Mouse (Mus musculus): ENCODE data around the gene Kmt2c. TPM values are rescaled to one million over a fixed set of nuclear protein-coding genes. Genes with fewer than 3 reads are reported as not detected.

Gene Kmt2c
- polyA plus RNA-seq (2012; rRNA removed) = 18.9 and 19.2 TPM in 2 replicates

GRCm38 (mm10) chr5:25498346-25498820 is at the start of gene Kmt2c:
Gene Kmt2c (minus strand): TSS chr5:25498783.
- Histone ChIP-seq H3K4me3 (ENCODE audit: extremely low read depth, insufficient read depth, insufficient read length) (peak within 1 kb of the TSS; percentile 100), H3K27me3 (ENCODE audit: control insufficient read depth, insufficient read depth, low read length) (no peaks in the 10 kb centered on the region), H3K27ac (ENCODE audit: insufficient read depth, low read length) (peak within 1 kb of the TSS; percentile 98), H3K36me3 (ENCODE audit: control insufficient read depth, insufficient read depth, low read length) (no peaks in the 10 kb centered on the region), H3K4me1 (ENCODE audit: control insufficient read depth, insufficient read depth, insufficient read length) (peaks cover 6% of the 10 kb centered on the region)
- TF ChIP-seq POLR2A (IDR thresholded peaks at IDR 0.05; ENCODE audit: low read depth, low read length) (peak; percentile 64), CTCF (IDR thresholded peaks at IDR 0.05; ENCODE audit: extremely low read depth, insufficient read depth, insufficient read length, insufficient replicate concordance) (no peak)
- DNase-seq (ENCODE audit: low read depth in 1 of 2, low spot score in 2 of 2) = peak; percentile 38 to 65
- under 1% methylated on average over 47 of the region's 54 CpGs for WGBS

- WGBS = 89% methylated on average over 2 of the region's 2 CpGs
- TF ChIP-seq POLR2A (IDR thresholded peaks at IDR 0.05; ENCODE audit: low read depth, low read length) (no peak), CTCF (IDR thresholded peaks at IDR 0.05; ENCODE audit: extremely low read depth, insufficient read depth, insufficient read length, insufficient replicate concordance) (no peak)
- DNase-seq (ENCODE audit: low read depth in 1 of 2, low spot score in 2 of 2) = no peak
- Histone ChIP-seq H3K36me3 (ENCODE audit: control insufficient read depth, insufficient read depth, low read length) (no peaks in the 10 kb centered on the region), H3K27me3 (ENCODE audit: control insufficient read depth, insufficient read depth, low read length) (no peaks in the 10 kb centered on the region), H3K27ac (ENCODE audit: insufficient read depth, low read length) (no peak overlapping the region), H3K4me1 (ENCODE audit: control insufficient read depth, insufficient read depth, insufficient read length) (no peaks in the 10 kb centered on the region), H3K4me3 (ENCODE audit: extremely low read depth, insufficient read depth, insufficient read length) (no peak overlapping the region)
These were observed 48.3 kb upstream of the Kmt2c start for GRCm38 (mm10) chr5:25546912-25547311.

GRCm38 (mm10) chr5:25544566-25544965 is 46.0 kb upstream of the Kmt2c start:
- H3K4me3 ChIP-seq (ENCODE audit: extremely low read depth, insufficient read depth, insufficient read length) = no peak overlapping the region

GRCm38 (mm10) chr5:25544061-25544460 is 45.5 kb upstream of the Kmt2c start:
- Histone ChIP-seq H3K4me1 (ENCODE audit: control insufficient read depth, insufficient read depth, insufficient read length) (no peaks in the 10 kb centered on the region), H3K27ac (ENCODE audit: insufficient read depth, low read length) (no peak overlapping the region), H3K4me3 (ENCODE audit: extremely low read depth, insufficient read depth, insufficient read length) (no peak overlapping the region), H3K36me3 (ENCODE audit: control insufficient read depth, insufficient read depth, low read length) (no peaks in the 10 kb centered on the region), H3K27me3 (ENCODE audit: control insufficient read depth, insufficient read depth, low read length) (no peaks in the 10 kb centered on the region)
- TF ChIP-seq CTCF (IDR thresholded peaks at IDR 0.05; ENCODE audit: extremely low read depth, insufficient read depth, insufficient read length, insufficient replicate concordance) = no peak
- no peak for TF ChIP-seq POLR2A (IDR thresholded peaks at IDR 0.05; ENCODE audit: low read depth, low read length)
- 95% methylated on average over 3 of the region's 3 CpGs for WGBS
- no peak for DNase-seq (ENCODE audit: low read depth in 1 of 2, low spot score in 2 of 2)

More at GRCm38 (mm10) chr5:25544566-25544965, 46.0 kb upstream of the Kmt2c start:
- no peaks in the 10 kb centered on the region for H3K36me3 ChIP-seq (ENCODE audit: control insufficient read depth, insufficient read depth, low read length)
- DNase-seq (ENCODE audit: low read depth in 1 of 2, low spot score in 2 of 2) = no peak
- no peak overlapping the region for H3K27ac ChIP-seq (ENCODE audit: insufficient read depth, low read length)
- H3K27me3 ChIP-seq (ENCODE audit: control insufficient read depth, insufficient read depth, low read length) = no peaks in the 10 kb centered on the region
- WGBS = 88% methylated on average over 5 of the region's 5 CpGs
- no peak for TF ChIP-seq POLR2A (IDR thresholded peaks at IDR 0.05; ENCODE audit: low read depth, low read length)
- TF ChIP-seq CTCF (IDR thresholded peaks at IDR 0.05; ENCODE audit: extremely low read depth, insufficient read depth, insufficient read length, insufficient replicate concordance) = no peak
- H3K4me1 ChIP-seq (ENCODE audit: control insufficient read depth, insufficient read depth, insufficient read length) = no peaks in the 10 kb centered on the region

- no peaks in the 10 kb centered on the region for H3K4me1 ChIP-seq (ENCODE audit: control insufficient read depth, insufficient read depth, insufficient read length)
- no peaks in the 10 kb centered on the region for H3K36me3 ChIP-seq (ENCODE audit: control insufficient read depth, insufficient read depth, low read length)
- no peak overlapping the region for H3K27ac ChIP-seq (ENCODE audit: insufficient read depth, low read length)
- DNase-seq (ENCODE audit: low read depth in 1 of 2, low spot score in 2 of 2) = no peak
- TF ChIP-seq CTCF (IDR thresholded peaks at IDR 0.05; ENCODE audit: extremely low read depth, insufficient read depth, insufficient read length, insufficient replicate concordance) (no peak), POLR2A (IDR thresholded peaks at IDR 0.05; ENCODE audit: low read depth, low read length) (no peak)
- WGBS = 81% methylated on average over 2 of the region's 2 CpGs
- H3K27me3 ChIP-seq (ENCODE audit: control insufficient read depth, insufficient read depth, low read length) = no peaks in the 10 kb centered on the region
- H3K4me3 ChIP-seq (ENCODE audit: extremely low read depth, insufficient read depth, insufficient read length) = no peak overlapping the region
These were observed 43.1 kb upstream of the Kmt2c start for GRCm38 (mm10) chr5:25541661-25542060.

- Histone ChIP-seq H3K27me3 (ENCODE audit: control insufficient read depth, insufficient read depth, low read length) (no peaks in the 10 kb centered on the region), H3K4me3 (ENCODE audit: extremely low read depth, insufficient read depth, insufficient read length) (no peak overlapping the region), H3K36me3 (ENCODE audit: control insufficient read depth, insufficient read depth, low read length) (no peaks in the 10 kb centered on the region), H3K27ac (ENCODE audit: insufficient read depth, low read length) (no peak overlapping the region), H3K4me1 (ENCODE audit: control insufficient read depth, insufficient read depth, insufficient read length) (no peaks in the 10 kb centered on the region)
- no peak for TF ChIP-seq POLR2A (IDR thresholded peaks at IDR 0.05; ENCODE audit: low read depth, low read length)
- no peak for TF ChIP-seq CTCF (IDR thresholded peaks at IDR 0.05; ENCODE audit: extremely low read depth, insufficient read depth, insufficient read length, insufficient replicate concordance)
- DNase-seq (ENCODE audit: low read depth in 1 of 2, low spot score in 2 of 2) = no peak
- WGBS = 90% methylated on average over 3 of the region's 3 CpGs
These were observed 42.3 kb upstream of the Kmt2c start for GRCm38 (mm10) chr5:25540921-25541320.

- no peak overlapping the region for H3K4me3 ChIP-seq (ENCODE audit: extremely low read depth, insufficient read depth, insufficient read length)
- H3K4me1 ChIP-seq (ENCODE audit: control insufficient read depth, insufficient read depth, insufficient read length) = no peaks in the 10 kb centered on the region
- no peaks in the 10 kb centered on the region for H3K36me3 ChIP-seq (ENCODE audit: control insufficient read depth, insufficient read depth, low read length)
- DNase-seq (ENCODE audit: low read depth in 1 of 2, low spot score in 2 of 2) = no peak
- no peak for TF ChIP-seq CTCF (IDR thresholded peaks at IDR 0.05; ENCODE audit: extremely low read depth, insufficient read depth, insufficient read length, insufficient replicate concordance)
- TF ChIP-seq POLR2A (IDR thresholded peaks at IDR 0.05; ENCODE audit: low read depth, low read length) = no peak
- H3K27ac ChIP-seq (ENCODE audit: insufficient read depth, low read length) = no peak overlapping the region
- H3K27me3 ChIP-seq (ENCODE audit: control insufficient read depth, insufficient read depth, low read length) = no peaks in the 10 kb centered on the region
These were observed 41.8 kb upstream of the Kmt2c start for GRCm38 (mm10) chr5:25540412-25540811.
